Mouse (Mus musculus): ENCODE results near the gene Cnpy1. TPM values are rescaled to one million over a fixed set of nuclear protein-coding genes. Genes with fewer than 3 reads are reported as not detected.

The Cnpy1 gene
- polyA plus RNA-seq, 1 experiment, result not detected

DNA sequence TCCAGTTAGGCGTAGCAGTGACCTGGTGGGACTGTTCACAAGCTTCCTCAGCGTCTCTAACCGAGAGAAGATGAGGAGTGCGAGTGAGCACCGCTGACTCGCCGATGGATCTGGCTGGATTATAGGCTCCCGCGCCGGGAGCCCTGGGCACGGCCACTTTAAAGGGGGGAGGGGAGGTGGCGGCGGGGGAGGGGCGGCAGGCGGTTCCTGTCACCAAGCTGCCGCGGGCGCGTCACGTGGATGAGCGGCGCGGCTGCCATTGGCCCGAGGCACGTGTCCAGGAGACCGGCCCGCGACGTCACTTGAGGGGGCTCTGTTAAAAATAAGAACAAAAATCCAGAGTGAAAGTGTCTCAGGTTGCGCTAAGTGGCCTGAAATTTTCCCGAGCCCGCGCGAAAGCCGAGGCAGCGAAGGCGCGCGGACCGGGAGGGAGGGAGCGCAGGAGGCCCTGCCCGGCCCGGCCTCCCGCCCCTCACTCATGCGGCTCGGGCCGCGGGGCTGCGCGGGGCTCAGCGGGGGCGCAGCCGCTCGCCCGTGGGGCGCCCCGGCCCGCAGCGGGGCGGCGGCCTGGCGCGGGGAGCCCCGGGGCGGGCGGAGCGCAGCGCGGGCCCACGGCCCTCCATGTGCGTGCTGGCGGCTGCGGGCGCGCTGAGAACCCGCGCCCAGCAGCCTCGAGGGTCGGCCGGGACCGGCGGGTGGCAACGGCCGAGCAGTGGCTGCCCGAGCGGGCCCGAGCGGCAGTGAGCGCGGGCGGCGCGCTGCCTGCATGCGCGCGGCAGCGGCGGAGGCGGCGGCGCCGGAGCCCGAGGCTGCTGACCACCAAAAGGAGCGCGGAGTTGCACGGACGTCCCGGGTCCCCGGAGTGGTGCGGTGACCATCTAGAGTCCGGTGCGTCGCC lies 80.0 kb downstream of the Cnpy1 start, which contains the start of gene En2:
En2 (plus strand) TSS at position 337 of the 898 bp plus-strand sequence.
- Histone ChIP-seq H3K79me2 (ENCODE audit: control insufficient read depth, insufficient read depth) (no peaks in the 10 kb centered on the region), H3K4me3 (no peak within 1 kb of the TSS), H3K36me3 (ENCODE audit: control insufficient read depth, insufficient read depth) (no peaks in the 10 kb centered on the region), H3ac (ENCODE audit: control insufficient read depth, insufficient read length) (no peak within 1 kb of the TSS), H3K4me2 (ENCODE audit: low read depth) (no peak within 1 kb of the TSS), H3K27me3 (ENCODE audit: control insufficient read depth, insufficient read depth, insufficient read length) (peaks cover 77% of the 10 kb centered on the region)
- TF ChIP-seq MYOD1 (IDR thresholded peaks at IDR 0.05; ENCODE audit: control insufficient read depth in 1 of 3, insufficient read length in 2 of 3, low read depth in 2 of 3) (no peak), TCF12 (IDR thresholded peaks at IDR 0.05; ENCODE audit: insufficient read depth, poor library complexity, severe bottlenecking) (no peak)

DNA sequence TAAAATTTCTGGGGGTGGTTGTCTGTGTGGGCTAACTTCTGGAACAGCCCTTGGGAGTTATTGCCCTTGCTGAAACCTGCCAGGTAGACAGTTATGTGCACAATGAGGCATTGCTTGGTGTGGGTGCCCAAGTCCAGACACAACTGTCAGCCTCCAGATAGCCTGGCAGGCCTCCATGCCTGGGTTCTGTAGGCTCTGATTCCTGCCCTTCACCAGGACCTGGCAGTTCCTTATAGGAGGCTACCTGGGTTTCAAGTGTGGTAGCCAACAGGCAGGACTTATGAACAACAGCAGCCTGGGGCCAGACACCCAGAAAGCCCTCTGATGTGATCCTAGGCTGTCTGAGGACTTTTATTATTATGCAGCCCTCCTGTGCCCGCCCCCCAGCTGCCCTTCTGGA lies 81.7 kb downstream of the Cnpy1 start:
- H3ac ChIP-seq (ENCODE audit: control insufficient read depth, insufficient read length), result no peak overlapping the region
- H3K4me3 ChIP-seq, result no peak overlapping the region
- peaks cover 77% of the 10 kb centered on the region for H3K27me3 ChIP-seq (ENCODE audit: control insufficient read depth, insufficient read depth, insufficient read length)
- no peaks in the 10 kb centered on the region for H3K79me2 ChIP-seq (ENCODE audit: control insufficient read depth, insufficient read depth)
- no peaks in the 10 kb centered on the region for H3K36me3 ChIP-seq (ENCODE audit: control insufficient read depth, insufficient read depth)
- no peak for TF ChIP-seq REST (IDR thresholded peaks at IDR 0.05; ENCODE audit: insufficient read depth, insufficient read length)
- TF ChIP-seq E2F4 (IDR thresholded peaks at IDR 0.05; ENCODE audit: insufficient read depth), result no peak
- TF ChIP-seq CEBPB (IDR thresholded peaks at IDR 0.05; ENCODE audit: insufficient read depth, poor library complexity, severe bottlenecking), result no peak
- TF ChIP-seq TCF3 (IDR thresholded peaks at IDR 0.05; ENCODE audit: insufficient read length, low read depth), result no peak
- no peak for TF ChIP-seq SRF (IDR thresholded peaks at IDR 0.05; ENCODE audit: control insufficient read depth, insufficient read length, low read depth)
- TF ChIP-seq MYOD1 (IDR thresholded peaks at IDR 0.05; ENCODE audit: control insufficient read depth in 1 of 3, insufficient read length in 2 of 3, low read depth in 2 of 3), result no peak
- TF ChIP-seq POLR2AphosphoS2 (IDR thresholded peaks at IDR 0.05; ENCODE audit: insufficient read length, low read depth), result no peak
- no peak for TF ChIP-seq MAX (IDR thresholded peaks at IDR 0.05; ENCODE audit: low read depth)
- no peak for TF ChIP-seq TCF12 (IDR thresholded peaks at IDR 0.05; ENCODE audit: insufficient read depth, poor library complexity, severe bottlenecking)
- H3K4me2 ChIP-seq (ENCODE audit: low read depth), result no peak overlapping the region

DNA sequence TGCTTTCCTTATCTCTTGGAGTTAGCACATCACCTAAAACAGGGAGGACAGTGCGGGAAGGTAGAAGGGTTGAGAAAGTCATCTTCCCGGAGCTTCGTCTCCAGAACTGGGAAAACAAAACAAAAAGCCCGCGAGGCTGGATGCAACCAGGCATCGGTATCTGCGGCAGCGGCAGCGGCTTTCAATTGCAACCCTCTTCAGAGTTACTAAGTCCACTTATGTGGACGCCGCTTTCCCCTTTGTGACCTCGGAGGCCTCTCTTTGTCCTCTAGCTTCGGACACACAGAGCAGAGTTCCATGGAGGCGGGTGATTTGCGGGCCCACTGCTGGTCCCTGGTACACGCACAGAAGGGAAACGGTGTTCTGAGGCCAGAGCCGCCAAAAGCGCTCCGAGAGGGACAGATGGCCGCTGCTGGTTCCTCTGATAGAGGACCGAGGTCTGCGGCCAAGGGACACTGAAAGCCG lies 83.6 kb downstream of the Cnpy1 start:
- TF ChIP-seq POLR2A (IDR thresholded peaks at IDR 0.05; ENCODE audit: insufficient read length, low read depth), result no peak
- TF ChIP-seq E2F4 (IDR thresholded peaks at IDR 0.05; ENCODE audit: insufficient read depth), result no peak
- TF ChIP-seq TCF12 (IDR thresholded peaks at IDR 0.05; ENCODE audit: insufficient read depth, poor library complexity, severe bottlenecking), result no peak
- TF ChIP-seq REST (IDR thresholded peaks at IDR 0.05; ENCODE audit: insufficient read depth, insufficient read length), result no peak
- TF ChIP-seq USF1 (IDR thresholded peaks at IDR 0.05; ENCODE audit: low read depth), result no peak
- no peak for TF ChIP-seq MYOD1 (IDR thresholded peaks at IDR 0.05; ENCODE audit: control insufficient read depth in 1 of 3, insufficient read length in 2 of 3, low read depth in 2 of 3)
- TF ChIP-seq MYOG (IDR thresholded peaks at IDR 0.05; ENCODE audit: control insufficient read depth in 1 of 3, insufficient read depth in 1 of 3, insufficient read length in 2 of 3, low read depth in 2 of 3), result no peak
- no peak for TF ChIP-seq CEBPB (IDR thresholded peaks at IDR 0.05; ENCODE audit: insufficient read depth, poor library complexity, severe bottlenecking)
- no peak for TF ChIP-seq SRF (IDR thresholded peaks at IDR 0.05; ENCODE audit: control insufficient read depth, insufficient read length, low read depth)
- no peak for TF ChIP-seq TCF3 (IDR thresholded peaks at IDR 0.05; ENCODE audit: insufficient read length, low read depth)
- TF ChIP-seq MAX (IDR thresholded peaks at IDR 0.05; ENCODE audit: low read depth), result no peak
- TF ChIP-seq POLR2AphosphoS2 (IDR thresholded peaks at IDR 0.05; ENCODE audit: insufficient read length, low read depth), result no peak
- Histone ChIP-seq H3K4me3 (no peak overlapping the region), H3K27me3 (ENCODE audit: control insufficient read depth, insufficient read depth, insufficient read length) (peaks cover 75% of the 10 kb centered on the region), H3ac (ENCODE audit: control insufficient read depth, insufficient read length) (no peak overlapping the region), H3K79me2 (ENCODE audit: control insufficient read depth, insufficient read depth) (no peaks in the 10 kb centered on the region), H3K36me3 (ENCODE audit: control insufficient read depth, insufficient read depth) (no peaks in the 10 kb centered on the region), H3K4me2 (ENCODE audit: low read depth) (no peak overlapping the region)

DNA sequence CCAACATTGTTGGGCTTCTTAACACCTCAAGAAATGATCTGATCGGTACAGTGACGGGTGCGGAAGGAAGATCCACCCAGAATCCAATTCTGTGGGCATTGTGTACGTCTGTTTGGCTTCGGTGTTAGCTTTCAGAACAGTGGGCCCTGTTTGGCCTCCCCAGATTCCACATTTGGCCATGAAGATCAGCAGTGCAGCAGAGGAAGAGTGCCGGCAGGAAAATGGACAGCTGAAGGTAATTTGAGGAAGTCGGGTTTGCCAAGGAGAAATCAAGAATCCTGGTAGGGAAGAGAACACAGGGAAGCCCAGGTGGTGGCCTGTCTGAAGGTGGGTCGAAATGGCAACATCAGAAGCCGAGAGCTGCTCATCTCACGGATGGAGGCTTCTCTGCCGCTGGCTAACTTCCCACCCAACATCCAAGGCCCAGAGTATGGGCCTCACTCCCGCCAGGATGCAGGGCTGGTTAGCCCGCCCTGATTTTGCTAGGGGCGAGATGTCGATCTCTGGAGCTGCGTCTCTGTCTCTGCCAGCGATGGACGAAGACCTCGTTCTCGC lies 84.1 kb downstream of the Cnpy1 start:
- H3K79me2 ChIP-seq (ENCODE audit: control insufficient read depth, insufficient read depth), result no peaks in the 10 kb centered on the region
- peaks cover 75% of the 10 kb centered on the region for H3K27me3 ChIP-seq (ENCODE audit: control insufficient read depth, insufficient read depth, insufficient read length)
- TF ChIP-seq REST (IDR thresholded peaks at IDR 0.05; ENCODE audit: insufficient read depth, insufficient read length), result no peak
- H3K36me3 ChIP-seq (ENCODE audit: control insufficient read depth, insufficient read depth), result no peaks in the 10 kb centered on the region
- no peak overlapping the region for H3K4me2 ChIP-seq (ENCODE audit: low read depth)
- H3K4me3 ChIP-seq, result no peak overlapping the region
- no peak overlapping the region for H3ac ChIP-seq (ENCODE audit: control insufficient read depth, insufficient read length)

DNA sequence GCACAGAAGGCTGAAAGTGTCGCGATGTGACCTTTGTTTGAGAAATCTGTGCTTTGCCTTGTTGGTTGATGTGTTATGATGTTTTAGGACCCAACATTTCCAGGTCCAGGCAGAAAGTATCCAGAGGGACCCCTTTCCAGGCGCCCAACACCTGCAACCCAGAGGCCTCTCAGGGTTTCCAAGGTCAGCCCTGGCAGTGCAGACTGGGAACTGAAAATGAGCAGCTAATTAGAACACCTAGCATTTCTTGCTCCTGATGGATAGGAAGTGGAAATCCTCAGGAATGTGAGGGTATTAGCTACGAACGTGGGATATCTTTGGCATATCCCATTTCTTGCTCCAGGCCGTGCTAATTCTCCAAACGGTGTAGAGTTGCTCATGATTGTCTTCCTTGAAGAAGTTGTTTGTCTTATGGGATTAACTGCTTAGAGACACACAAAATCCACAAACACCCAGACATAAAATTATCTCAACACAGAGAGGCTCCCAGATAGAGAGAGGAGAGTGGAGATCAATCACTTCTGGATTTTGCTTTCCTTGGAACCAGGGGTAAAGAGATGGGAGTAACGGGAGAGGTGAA lies 85.6 kb downstream of the Cnpy1 start:
- peaks cover 60% of the 10 kb centered on the region for H3K27me3 ChIP-seq (ENCODE audit: control insufficient read depth, insufficient read depth, insufficient read length)
- H3K4me3 ChIP-seq, result no peak overlapping the region
- H3K79me2 ChIP-seq (ENCODE audit: control insufficient read depth, insufficient read depth), result no peaks in the 10 kb centered on the region
- no peak overlapping the region for H3K4me2 ChIP-seq (ENCODE audit: low read depth)
- no peak for TF ChIP-seq MYOG (IDR thresholded peaks at IDR 0.05; ENCODE audit: control insufficient read depth in 1 of 3, insufficient read depth in 1 of 3, insufficient read length in 2 of 3, low read depth in 2 of 3)
- no peak for TF ChIP-seq POLR2AphosphoS2 (IDR thresholded peaks at IDR 0.05; ENCODE audit: insufficient read length, low read depth)
- no peak for TF ChIP-seq CEBPB (IDR thresholded peaks at IDR 0.05; ENCODE audit: insufficient read depth, poor library complexity, severe bottlenecking)
- TF ChIP-seq SRF (IDR thresholded peaks at IDR 0.05; ENCODE audit: control insufficient read depth, insufficient read length, low read depth), result no peak
- TF ChIP-seq REST (IDR thresholded peaks at IDR 0.05; ENCODE audit: insufficient read depth, insufficient read length), result no peak
- no peaks in the 10 kb centered on the region for H3K36me3 ChIP-seq (ENCODE audit: control insufficient read depth, insufficient read depth)
- no peak overlapping the region for H3ac ChIP-seq (ENCODE audit: control insufficient read depth, insufficient read length)

Data from myocyte (in vitro differentiated cells).